Mouse (Mus musculus): ENCODE results near the gene Ybx3.
A peak's percentile ranks its signal among the peaks of the same experiment; 100 is the strongest.

Gene Ybx3

DNA sequence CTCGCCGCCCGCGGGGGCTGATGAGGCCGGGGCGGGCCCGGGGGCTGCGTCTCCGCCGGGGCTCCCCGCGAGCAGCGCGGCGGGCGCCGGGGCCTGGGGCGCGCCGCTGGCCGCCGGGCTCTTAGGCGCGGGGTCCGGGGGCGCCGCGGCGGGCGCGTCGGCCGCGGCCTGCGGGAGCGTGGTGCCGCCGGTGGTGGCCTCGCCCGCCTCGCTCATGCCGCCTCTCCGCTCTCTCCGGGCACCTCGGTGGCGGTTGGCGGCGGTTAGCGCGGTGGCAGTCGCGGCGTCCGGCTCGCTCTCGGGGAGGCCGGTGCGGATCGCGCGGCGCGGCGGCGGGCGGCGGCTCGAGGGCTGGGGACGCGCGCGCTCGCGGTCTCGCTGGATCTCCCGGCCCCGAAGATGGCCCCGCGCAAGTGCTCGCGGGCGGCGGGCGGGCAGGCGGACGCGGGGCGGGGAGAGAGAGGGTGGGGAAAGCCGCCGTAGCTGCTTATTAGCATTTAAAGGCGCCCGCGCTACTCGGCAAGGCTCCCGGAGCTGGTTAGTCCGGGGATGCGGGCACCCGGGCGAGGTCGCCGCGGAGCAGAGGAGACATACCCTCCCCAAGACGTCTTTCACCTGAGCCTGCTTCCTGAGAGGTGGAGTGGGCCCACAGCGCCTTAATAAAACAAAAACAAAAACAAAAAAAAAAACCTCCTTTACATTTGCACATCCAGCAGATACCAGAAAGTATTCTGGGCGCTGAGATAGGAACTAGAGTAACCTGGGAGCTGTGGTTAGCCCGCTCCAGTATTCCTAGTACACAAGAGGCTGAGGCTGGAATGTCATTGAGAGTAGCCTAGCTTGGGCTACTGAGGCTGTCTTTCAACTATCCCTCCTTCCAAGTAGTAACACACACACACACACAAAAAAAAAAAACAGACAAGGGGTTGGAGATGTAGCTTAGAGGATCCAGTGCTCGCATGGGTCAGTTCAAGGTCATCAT is at the start of gene Ybx3:
Ybx3 (minus strand) TSS at position 437 of the 982 bp plus-strand sequence.
- DNase-seq = peak; percentile 41 to 45

DNA sequence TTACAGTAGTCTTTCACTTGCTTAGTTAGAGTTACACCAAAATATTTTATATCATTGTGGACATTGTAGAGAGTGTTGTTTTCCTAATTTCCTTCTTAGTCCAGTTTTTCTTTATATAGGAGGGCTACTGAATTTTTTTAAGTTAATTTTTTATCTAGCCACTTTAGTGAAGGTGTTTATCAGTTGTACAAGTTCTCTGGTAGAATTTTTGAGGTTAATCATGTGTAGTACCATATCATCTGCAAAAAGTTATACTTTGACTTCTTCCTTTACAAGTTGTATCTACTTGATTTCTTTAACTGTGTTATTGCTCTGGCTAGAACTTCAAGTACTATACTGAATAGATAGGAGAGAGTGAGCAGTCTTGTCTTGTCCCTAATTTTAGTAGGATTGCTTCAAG is 48.4 kb upstream of the Ybx3 start:
- no peak for DNase-seq

DNA sequence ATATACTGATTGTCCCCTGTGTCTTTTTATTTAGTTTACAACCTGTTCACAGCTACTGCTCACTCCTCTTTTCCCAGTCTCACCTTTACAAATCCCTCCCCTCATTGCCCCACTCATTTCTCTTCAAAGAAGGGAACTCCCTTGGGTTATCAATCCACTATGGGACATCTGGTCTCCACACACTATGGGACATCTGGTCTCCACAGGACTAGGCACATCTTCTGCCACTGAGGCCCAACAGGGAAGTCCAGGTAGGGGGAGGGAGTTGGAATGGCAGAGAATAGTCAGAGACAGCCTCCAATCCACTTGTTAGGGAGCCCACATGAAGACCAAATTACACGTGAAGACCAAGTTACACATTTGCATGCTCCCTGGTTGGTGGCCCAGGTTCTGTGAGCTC is 45.8 kb upstream of the Ybx3 start:
- DNase-seq = no peak

DNA sequence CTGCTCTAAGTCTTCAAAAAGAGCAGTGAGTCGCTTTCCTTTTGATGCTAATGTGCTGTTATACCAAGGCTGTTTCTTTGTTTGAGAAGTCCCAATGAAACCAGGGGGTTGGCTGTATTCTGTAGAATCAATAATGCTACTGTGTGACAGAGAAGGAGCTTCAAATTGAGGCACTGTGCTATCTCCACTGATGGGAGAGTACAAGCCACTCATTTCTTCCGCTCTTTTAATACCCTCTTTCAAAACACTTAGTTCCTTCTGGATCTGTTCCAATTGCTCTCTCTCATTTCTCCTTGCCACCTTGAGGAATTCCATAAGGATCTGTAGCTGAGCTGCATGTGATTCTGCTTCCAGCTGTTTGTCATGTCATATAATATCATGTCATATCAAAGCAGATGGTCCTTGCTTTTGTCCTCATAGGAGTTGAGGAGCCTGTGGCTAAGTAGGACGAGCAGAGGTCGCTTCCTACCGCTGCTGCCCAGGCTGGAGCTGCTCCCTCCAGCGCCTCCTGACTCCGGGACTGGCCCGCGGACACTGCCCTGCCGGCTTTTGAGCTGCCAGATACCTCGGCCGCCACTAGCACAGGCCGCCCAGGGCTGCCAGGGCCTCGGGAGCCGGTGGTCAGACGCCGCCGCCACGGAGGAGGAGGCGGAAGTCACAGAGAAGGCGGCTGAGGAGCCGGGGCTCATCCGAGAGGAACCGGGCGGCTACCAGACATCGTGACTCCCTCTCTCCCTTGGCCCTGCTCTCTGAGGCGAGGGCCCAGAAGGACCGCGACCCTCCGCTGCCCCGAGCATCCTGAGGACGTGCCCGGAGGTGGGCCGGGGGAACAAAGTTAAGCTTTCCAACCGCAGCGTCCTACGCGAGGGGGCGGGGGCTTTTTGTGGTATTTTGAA is 45.1 kb upstream of the Ybx3 start:
- DNase-seq = no peak

DNA sequence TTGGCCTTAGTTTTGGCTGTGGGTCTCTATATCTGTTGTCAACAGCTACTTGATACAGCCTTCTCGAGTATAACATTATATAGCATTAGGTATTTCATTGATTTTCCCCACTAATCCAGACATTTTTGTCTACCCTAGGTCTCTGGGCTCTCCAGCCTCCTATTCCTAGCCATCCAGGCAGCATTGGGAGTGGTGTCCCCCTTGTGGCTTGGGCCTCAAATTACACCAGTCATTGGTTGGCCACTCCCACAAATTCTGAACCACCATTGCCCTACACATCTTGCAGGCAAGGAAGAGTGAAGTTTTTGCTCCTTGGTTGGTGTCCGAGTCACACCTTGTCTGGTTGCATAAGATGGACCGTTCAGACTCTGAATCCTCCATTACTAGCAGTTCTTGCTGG is 33.3 kb upstream of the Ybx3 start:
- DNase-seq = no peak

DNA sequence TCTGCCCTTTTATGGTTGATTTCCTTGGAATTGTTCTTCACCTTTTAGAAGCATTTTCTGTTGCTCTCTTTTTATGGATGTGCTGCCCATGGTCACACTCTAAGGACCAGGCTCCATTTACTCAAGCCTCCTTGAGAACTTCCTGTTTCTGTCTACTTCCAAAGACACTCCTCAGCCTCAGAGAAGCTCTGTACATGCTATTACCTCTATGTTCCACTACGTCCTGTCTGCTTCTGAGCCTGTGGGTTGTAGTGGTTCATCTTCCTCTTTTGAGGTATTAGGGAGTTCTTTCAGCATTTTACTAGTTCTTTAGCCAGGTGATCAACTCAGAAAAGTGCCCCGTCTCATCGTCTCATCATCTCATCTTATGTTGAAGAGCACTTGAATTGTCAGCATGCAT is 31.3 kb upstream of the Ybx3 start:
- no peak for DNase-seq

DNA sequence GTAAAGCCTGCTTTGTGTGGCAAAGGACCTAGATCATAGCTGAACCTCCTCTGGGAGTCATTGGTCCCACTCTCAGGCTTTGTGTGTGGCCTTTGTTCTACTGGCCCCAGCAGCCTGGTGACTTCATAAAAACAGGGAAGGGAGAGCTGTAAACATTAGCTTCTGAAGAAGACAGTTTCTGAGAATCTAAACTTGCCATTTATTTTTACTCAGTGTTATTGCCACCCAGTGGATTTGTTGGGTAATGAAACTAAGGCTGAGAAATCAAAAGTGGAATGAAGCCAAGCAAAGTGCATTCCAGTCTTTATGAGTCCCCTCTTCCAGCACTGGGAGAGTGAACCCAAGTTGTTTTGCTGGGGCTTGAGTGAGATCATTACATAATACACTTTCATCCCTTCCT is 30.5 kb upstream of the Ybx3 start:
- no peak for DNase-seq

DNA sequence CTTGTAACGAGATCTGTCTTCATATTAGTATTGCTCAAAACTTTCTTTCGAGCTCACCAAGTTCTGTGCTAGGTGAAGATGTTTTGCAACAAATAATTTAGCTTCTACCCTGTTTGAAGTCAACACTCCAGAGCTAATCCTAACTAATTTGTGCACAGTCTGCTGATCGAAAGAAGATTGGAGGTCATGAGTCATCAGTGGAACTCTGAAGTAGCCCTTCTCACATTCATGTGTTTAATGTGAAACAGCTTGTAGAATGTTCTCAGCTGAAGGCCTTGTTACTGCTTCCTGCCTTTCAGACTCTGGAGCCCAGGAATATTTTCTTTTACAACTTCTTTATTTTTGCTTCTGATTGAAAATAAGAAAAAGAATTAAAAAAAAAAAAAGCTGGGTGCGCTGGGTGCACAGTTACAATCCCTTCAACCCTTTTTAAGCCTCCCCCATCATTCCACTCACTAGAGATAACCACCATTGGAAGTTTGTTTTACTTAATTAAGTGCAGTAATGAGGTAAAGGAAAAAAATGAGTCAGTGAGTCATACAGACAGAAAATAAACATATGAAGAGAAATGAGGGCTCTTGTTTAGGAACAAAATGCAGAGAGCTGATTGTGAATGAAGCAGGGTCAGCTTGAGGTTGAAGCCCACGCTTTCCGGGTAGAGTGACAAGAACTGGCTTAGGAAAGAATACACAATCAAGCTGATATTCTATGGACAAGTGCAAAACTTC is 23.0 kb upstream of the Ybx3 start:
- no peak for DNase-seq

DNA sequence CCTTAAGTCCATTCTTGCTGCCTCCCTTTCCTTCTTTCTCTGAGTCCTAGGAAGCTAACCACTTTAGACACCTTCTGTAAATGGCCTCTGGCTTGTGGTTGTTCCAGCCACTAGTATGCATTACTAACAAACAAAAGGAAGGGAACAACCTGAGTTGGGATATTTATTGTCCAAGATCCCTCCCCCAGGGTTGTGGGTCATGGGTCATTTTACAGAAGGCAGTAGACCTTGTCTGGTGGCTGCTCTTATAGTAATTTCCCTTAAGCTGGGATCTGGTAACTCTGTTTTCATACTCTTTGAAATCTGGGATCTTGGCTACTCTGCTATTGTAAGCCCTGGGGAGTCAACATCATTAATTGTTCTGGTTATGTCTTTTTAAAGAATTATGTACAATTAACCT is 18.7 kb upstream of the Ybx3 start:
- no peak for DNase-seq

DNA sequence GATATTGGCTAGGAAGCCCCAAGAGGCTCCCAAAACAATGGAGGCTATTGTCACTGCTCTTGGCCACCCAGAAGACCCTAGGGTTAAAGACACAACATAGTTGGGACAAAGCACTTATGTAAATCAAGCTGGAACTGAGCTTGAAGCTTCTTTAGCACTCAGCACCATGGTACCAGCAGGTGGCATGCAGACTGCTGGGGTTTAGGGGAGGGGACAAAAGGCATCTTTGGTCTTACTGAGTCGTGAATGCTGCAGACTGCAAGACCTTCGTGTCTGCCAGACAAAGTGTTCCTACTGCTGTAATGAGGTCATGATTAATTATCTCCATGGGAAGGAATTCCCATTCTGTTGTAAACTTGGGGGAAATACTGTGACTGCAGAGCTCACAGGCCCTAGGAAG is 17.6 kb upstream of the Ybx3 start:
- DNase-seq = no peak

DNA sequence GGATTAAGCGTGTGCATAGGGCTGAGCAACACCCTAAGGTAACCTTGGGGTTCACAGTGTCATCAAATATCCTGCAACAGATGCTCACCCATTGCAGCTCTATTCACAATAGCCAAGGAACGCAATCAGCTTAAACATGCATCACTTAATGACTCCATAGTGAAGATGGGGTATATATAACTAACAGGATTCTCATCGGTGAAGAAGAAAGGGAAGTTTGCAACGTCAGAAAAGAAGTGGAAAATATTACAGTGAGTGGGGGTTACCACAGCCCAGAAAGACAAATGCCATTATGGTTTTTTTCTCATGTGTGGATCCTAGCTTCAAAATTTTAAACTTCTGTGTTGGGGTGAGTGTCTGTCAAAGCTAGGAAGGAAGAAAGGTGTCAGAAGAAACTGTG is 16.9 kb upstream of the Ybx3 start:
- no peak for DNase-seq

DNA sequence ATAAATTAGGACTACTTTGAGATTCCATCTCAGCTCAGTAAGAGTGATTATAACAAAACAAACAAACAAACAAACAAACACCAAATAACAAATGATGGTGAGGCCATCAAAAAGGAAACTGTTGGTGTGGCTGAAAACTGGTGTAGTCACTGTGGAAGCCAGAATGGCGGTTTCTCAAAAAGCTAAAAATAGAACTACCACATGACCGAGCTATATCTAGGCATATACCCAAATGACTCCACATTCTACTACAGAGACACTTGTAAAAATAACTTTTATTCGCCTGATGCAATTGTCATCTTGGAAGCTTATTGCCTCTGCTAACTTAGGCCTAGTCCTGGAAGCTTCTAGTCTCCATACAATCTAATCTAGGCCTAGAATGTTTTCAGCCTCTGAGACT is 16.0 kb upstream of the Ybx3 start:
- no peak for DNase-seq

DNA sequence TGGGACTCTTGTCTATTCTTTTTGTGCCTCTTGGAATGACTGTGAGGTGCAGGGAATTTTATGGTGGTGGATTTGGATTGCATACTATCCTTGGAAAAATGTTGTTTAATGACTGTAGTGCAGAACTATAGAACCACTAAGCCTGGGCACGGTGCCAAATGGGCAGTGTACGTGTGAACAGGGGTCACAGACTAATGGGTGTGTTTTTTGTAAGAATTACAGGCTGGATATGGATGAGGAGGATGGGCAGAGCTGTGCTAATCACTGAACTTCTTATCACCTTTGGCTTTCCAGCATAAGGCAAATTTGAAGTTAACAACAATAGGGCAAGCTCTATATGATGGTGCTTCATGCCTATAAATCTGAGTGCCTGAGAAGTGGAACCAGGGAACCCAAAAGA is 14.8 kb upstream of the Ybx3 start:
- no peak for DNase-seq

DNA sequence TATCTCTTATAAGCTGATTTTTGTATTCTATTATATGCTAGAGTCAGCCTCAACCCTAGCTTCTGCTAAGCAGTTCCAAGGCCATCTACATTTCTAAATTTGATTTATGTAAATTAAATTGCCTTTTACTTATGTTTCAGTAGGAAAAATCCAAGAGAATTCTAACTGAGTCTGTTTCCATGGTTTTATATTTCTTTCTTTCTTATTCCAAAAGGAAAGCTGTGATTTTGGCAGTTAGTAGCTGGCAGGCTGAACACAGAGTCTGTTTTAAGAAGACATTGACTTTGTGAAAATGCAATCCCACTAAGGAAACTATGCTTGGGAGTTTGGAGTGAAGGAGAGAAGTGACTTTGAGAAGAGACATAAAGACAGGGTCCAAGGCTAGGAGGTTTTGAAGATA is 14.3 kb upstream of the Ybx3 start:
- no peak for DNase-seq

DNA sequence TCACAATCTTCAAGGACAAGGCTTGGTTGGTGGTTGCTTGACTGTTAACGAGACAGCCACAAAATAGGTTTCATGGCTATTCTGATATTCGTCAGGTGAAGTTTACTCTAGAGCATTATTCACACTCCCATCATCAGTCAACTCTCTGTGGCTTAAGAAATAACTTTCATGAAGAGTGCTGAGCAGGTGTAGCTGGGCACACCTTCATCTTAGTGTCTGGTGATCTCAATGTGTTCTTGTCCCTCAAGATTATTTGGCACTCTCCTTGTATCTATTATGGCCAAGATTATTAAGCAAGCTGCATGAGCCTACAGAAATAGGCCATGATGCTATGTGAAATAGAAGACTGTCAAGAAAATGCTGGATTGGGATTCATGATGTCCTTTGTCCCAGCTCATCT is 13.0 kb upstream of the Ybx3 start:
- no peak for DNase-seq

DNA sequence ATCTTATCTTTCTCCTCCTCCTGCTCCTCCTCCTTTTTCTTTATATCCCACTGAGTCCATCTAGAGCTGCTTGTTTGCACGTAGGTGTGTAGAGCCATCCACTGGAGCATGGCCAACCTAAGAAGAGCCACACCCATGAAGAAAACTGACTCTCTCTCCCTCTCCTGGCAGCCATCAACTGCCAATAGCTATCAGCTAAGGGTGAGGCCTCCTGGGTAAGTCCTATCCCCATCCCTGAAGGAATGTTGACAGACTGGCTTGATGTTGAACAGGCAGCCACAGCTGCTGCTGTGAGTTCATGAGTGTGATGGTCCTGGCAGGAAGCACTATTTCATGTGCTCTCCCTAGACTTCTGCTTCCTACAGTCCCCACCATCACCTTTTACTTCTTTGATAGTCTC is 8.4 kb upstream of the Ybx3 start:
- DNase-seq = no peak

DNA sequence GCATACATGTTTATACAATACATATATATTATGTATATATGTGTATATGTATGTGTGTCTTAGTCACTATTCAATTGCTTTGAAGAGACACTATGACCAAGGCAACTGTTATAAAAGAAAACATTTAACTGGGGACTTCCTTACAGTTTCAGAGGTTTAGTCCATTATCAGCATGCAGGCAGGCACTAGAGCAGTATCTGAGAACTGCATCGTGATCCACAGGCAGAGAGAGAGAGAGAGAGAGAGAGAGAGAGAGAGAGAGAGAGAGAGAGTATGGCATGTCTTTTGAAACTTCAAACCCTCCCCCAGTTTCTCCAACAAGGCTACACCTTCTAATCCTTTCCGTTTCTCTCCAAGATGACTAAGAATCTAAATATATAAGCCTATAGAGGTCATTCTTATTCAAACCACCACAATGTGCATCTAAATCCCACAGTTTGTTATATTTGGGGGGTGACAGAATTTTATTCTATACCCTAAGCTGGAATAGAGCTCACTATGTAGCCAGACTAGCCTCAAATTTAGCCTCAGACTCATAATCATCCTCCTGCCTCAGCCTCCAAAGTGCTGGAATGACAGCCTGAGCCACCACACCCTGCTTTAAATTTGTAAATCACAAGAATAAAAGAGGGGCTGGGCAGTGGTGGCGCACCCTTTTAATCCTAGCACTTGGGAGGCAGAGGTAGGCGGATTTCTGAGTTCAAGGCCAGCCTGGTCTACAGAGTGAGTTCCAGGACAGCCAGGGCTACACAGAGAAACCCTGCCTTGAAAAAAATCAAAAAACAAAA is 5.8 kb upstream of the Ybx3 start:
- no peak for DNase-seq

DNA sequence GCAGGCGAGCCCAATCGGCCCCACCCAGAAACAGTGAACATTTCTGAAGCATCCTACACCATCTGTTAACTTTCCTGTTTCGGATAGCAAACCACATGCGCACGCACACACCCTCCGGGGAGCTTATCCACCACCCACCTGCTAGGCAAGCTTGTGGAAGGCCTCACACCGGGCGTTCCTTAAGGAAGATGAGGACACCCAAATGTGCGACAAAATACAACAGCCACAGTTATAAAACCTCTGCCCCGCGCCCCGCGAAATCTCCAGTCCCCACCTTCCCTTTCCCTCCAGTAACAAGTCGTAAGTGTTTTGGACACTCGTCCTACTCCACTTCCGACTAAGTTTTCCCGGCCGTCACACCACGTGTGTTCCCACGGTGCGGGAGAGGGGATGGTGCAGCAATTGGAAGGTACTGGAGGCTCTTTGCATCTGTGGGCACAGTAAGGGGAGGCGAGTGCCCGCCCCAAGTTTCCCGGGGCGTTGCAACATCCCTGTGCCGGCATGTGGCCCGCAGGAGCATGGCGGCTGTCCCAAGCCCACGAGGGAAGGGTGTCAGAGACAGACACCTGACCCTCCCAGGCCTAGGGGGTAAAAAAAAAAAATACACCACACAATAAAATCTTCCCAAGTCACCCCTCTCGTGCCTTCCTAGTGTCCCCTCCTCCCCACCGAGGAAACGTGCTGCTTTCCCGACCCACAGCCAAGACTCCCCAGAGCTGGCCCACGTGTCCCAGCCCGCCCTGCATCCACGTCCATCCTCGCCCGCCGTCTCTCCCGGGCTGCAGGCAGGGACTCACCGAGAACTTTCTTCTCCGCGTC is 846 bp downstream of the Ybx3 start:
- DNase-seq = peak; percentile 8 to 19

DNA sequence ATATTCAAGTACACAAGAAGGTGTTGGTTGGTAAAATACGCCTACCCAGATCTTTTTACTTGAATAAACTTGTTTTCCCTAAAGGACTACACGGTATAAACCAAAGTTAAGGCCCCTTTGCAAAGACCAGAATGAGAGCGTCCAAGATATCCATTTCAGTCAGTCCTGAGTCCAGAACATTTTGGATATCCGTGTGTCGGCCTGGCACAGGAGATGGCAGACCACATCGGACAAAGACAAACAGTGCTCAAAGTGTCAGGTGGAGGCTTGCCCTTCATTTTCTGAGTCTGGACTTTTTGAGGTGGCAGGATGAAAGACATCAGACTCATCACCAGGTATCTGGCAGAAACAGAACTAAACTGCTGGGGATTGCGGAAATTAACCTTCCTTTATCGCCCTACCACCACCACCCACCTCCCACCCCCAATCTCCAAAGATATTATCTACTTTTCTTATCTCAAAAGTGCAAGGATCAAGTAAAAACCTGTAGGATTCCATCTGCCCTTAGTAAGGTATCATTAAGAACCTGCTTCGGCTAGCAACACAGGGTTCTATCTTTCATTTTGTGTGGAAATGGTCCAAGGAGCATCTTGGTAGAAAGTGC is 1.8 kb downstream of the Ybx3 start:
- DNase-seq = no peak

DNA sequence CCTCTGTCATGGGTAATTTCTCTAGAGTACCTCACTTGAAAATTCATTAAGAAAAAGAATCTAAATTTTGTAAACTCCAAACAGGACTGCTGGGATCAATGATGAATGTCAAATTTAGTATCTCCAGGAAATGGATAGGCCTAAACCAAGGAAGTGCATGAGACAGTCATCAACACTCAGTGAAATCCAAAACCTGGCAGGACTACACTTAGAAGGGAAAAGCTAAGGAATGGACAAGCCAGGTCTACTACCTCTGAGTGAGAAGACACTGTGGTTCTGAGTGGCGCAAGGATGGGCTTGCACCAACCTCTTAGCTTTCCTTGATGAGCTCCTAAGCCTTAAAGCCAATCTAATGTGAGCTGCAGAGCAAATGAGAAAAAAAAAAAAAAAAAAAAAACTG is 2.8 kb downstream of the Ybx3 start:
- DNase-seq = no peak

All from thymus, adult 18-20 months (tissue).